Mouse (Mus musculus): Measurements from ENCODE around the gene Cntrob. TPM values are rescaled to one million over a fixed set of nuclear protein-coding genes. Genes with fewer than 3 reads are reported as not detected.

Cntrob gene
- total RNA-seq, 2 experiments from 2014 or later = 3.4 to 6.1 TPM

GRCm38 (mm10) chr11:69316361-69316760 is 7.2 kb downstream of the Cntrob start:
- intact Hi-C loops (cut with DNase I) = no loop called here
- DNase-seq = no peak

- peak; percentile 42 to 53 for DNase-seq
- intact Hi-C loops (cut with DNase I) = no loop called here
These were observed 12.3 kb downstream of the Cntrob start for GRCm38 (mm10) chr11:69311266-69311665.

GRCm38 (mm10) chr11:69306039-69306438 is 17.5 kb downstream of the Cntrob start:
- intact Hi-C loops (cut with DNase I) = no loop called here
- DNase-seq = no peak

GRCm38 (mm10) chr11:69305291-69305690 is 18.3 kb downstream of the Cntrob start:
- DNase-seq = no peak
- intact Hi-C loops (cut with DNase I) = no loop called here

GRCm38 (mm10) chr11:69302817-69303216 is 20.8 kb downstream of the Cntrob start:
- no peak for DNase-seq
- intact Hi-C loops (cut with DNase I) = no loop called here

- no peak for DNase-seq
- intact Hi-C loops (cut with DNase I) = no loop called here
These were observed 25.3 kb downstream of the Cntrob start for GRCm38 (mm10) chr11:69298231-69298630.

DNA sequence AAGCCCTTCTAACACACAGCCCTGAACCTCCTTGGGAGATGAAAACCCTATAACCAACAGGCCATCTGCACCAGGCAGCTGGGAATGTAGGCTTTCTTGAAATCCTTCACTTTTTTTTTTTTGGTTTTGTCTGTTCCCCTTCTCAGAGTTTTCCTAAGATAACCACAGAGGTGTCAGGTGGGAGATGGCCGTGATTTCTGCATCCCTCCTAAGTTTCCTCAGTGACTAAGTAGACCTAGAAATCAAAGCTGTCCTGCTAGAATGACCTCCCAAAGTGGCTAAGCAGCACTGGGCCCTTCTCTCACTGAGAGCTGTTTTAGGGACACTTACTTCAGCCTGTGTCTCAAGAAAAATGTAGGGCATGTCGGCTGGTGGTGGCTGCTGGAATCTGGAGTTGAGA is 25.8 kb downstream of the Cntrob start:
- no peak for DNase-seq
- intact Hi-C loops (cut with DNase I) = no loop called here

- intact Hi-C loops (cut with DNase I) = no loop called here
- no peak for DNase-seq
These were observed 28.3 kb downstream of the Cntrob start for GRCm38 (mm10) chr11:69295286-69295685.

GRCm38 (mm10) chr11:69291111-69291510 is 32.5 kb downstream of the Cntrob start:
- DNase-seq = no peak
- intact Hi-C loops (cut with DNase I) = no loop called here

DNA sequence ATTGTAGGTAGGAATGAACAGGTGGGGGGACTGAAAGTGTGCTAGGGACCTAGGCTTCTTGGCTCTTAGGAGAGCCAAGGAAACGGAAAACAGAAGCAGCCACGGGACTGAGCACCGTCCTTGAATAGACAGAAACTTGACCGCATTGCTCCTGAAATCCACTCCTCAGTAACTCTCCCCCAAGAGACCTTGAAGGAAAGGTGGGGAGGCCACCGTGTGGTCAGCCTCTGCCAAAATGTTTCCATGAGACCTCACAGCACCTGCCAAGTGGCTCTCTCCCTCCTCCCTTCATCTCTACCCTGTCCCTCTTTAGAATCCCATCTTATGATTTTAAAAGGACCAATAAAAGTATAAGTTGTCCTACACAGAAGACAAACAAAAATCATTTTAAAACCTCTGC is 46.3 kb downstream of the Cntrob start:
- intact Hi-C loops (cut with DNase I) = no loop called here
- no peak for DNase-seq

- intact Hi-C loops (cut with DNase I) = no loop called here
- peak in 1 of 2 experiments; percentile 25 for DNase-seq
These were observed 47.5 kb downstream of the Cntrob start for GRCm38 (mm10) chr11:69276081-69276480.

- DNase-seq = no peak
- intact Hi-C loops (cut with DNase I) = no loop called here
These were observed 47.9 kb downstream of the Cntrob start for GRCm38 (mm10) chr11:69275650-69276049.

GRCm38 (mm10) chr11:69272122-69272740 is 51.3 kb downstream of the Cntrob start:
- intact Hi-C loops (cut with DNase I) = loop anchor here (1.0 kb wide), 1 partner anchor 115 kb away; no protein-coding TSS in a partner anchor

GRCm38 (mm10) chr11:69269575-69269974 is 54.0 kb downstream of the Cntrob start:
- intact Hi-C loops (cut with DNase I) = loop anchor here (2.0 to 5.0 kb wide), 2 partner anchors 63 to 163 kb away; no protein-coding TSS in a partner anchor
- peak; percentile 75 to 84 for DNase-seq

More at GRCm38 (mm10) chr11:69272122-69272740, 51.3 kb downstream of the Cntrob start:
- peak; percentile 83 to 90 for DNase-seq

- no peak for DNase-seq
- intact Hi-C loops (cut with DNase I) = loop anchor here (1.0 to 5.0 kb wide), 3 partner anchors 64 to 165 kb away; no protein-coding TSS in a partner anchor
These were observed 55.5 kb downstream of the Cntrob start for GRCm38 (mm10) chr11:69268100-69268499.

DNA sequence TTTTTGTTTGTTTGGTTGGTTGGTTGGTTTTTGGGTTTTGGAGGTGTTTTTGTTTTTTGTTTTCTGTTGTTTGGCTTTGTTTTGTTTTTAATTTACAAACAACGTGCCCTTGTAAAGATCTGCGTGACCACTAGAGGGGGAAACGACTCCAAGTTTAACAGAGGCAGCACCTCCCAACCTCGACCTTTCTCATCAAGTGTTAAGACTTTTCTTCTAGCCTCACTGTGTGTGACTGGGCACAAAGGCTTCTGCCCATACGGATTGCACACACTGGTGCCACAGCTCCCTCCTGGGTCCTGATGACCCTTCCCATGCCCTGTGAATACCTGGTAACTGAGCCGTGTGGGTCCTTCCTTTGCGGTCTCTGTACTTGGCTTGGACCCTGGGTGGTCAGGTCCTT is 56.2 kb downstream of the Cntrob start:
- DNase-seq = no peak
- intact Hi-C loops (cut with DNase I) = loop anchor here (1.0 to 5.0 kb wide), 2 partner anchors 65 to 247 kb away; no protein-coding TSS in a partner anchor

DNA sequence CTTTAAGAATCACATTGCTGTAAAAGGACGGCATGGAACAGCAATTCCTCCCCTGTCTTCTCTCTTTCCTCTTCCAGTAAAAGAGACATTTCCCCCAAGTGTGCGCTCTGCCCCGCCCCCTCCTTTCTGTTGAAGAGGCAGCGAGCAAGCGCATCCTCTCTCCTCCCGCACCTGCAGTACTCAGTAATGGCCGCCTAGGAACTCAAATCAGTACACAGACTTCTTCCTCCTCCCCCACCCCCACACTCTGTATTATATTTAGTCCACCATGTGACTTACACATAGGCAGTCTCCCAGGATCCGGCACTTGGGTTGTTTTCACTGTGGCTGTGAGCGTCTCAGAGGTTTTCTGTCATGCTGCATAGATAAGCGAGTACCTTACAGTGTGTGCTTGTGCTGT is 57.3 kb downstream of the Cntrob start:
- intact Hi-C loops (cut with DNase I) = loop anchor here (5.0 kb wide), 1 partner anchor 66 kb away; no protein-coding TSS in a partner anchor

DNA sequence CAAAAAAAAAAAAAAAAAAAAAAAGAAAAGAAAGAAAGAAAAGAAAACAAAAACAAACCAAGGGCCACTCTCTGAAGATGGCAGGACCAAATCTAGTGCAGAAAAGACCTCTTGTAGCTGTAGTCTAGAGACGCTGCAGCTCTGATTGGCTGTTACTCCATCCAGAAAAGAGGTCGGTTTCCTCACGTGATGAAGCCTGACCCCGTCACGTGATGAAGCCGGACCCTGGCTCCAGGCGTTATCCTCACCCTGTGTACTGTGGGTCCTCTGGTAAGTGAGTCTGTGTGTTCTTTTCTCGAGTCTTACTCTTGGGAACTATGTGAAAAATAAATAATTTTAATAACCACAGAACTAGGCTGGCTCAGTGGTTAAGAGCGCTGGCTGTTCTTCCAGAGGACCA is 58.2 kb downstream of the Cntrob start:
- DNase-seq = no peak
- intact Hi-C loops (cut with DNase I) = loop anchor here (5.0 kb wide), 1 partner anchor 67 kb away; no protein-coding TSS in a partner anchor

More for the DNA sequence above, 57.3 kb downstream of the Cntrob start:
- peak; percentile 36 to 57 for DNase-seq

DNA sequence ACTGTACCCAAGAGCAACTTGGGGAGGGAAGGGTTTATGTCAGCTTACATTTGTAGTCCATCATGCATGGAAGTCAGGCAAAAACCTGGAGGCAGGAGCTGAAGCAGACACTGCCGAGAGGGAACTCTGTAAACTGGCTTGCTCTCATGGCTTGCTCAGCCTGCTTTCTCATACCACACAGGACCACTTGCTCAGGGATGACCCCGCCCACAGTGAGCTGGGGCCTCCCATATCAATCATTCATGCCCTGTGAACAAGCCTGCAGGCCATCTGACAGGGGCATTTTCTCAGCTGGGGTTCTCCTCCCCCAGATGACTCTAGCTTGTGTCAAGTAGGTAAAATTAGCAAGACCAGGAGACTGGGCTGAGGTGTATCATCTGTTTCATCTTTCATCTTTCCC is 59.3 kb downstream of the Cntrob start:
- DNase-seq = no peak
- intact Hi-C loops (cut with DNase I) = no loop called here

DNA sequence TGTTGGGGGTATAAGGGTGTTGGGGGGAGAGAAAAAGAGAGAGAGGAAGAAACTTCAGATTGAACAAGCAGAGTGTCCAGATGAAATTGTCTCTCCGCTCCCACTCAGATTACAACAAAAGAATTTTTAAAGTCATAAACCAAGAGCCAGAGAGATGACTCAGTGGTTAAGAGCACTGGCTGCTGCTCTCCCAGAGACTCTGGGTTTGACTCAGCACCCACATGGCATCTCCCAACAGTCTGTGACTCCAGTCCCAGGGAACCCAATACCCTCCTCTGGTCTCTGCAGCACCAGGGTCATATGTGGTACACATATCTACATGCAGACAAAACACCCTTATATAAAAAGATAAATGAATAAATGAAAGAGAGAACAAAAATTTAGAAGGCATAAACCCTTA is 63.5 kb downstream of the Cntrob start:
- intact Hi-C loops (cut with DNase I) = no loop called here
- DNase-seq = no peak

DNA sequence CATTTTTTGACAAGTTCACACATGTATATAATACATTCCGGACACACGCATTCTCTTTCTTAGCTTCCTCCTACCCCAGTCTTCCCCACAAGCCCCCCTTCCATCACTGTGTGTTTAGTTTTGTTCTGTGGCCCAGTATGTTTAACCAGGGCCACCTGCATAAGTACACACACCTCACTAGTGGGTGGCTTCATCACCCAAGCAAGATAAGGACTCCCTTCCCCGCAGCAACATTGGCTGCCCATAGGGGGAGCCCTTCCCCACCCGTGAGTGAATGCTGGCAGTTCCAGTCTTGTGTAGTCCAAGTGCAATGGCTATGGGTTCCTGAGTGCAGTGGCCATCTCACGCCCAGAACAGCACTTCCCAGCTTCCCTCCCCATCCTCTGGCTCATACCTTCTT is 65.3 kb downstream of the Cntrob start:
- DNase-seq = peak; percentile 60 to 64
- intact Hi-C loops (cut with DNase I) = no loop called here

GRCm38 (mm10) chr11:69257807-69258206 is 65.8 kb downstream of the Cntrob start:
- DNase-seq = peak in 1 of 2 experiments; percentile 56
- intact Hi-C loops (cut with DNase I) = loop anchor here (2.0 kb wide), 1 partner anchor 257 kb away; no protein-coding TSS in a partner anchor

Measured in heart, postnatal 14 days (tissue).